Mouse (Mus musculus) cerebellum, postnatal 4 days (tissue): ENCODE results near the gene Ldlr.
"Not testable (repeated sequence)": the region's sequence is repeated elsewhere in the genome, so short reads cannot be mapped to it uniquely, and the experiment has no call there.

Experiments
- DNase-seq, 2 experiments: peaks; one replicate each; pipeline ENCODE4 v3.0.0; 2022; ENCODE audit warnings: low spot score in 2 of 2, mixed read lengths in 1 of 2

The Ldlr gene

GRCm38 (mm10) chr9:21723377-21724146 lies at the start of gene Ldlr:
TSS of gene Ldlr (plus strand) at chr9:21723483.
- DNase-seq: peak; percentile 47 to 78

GRCm38 (mm10) chr9:21677706-21678105 lies 45.6 kb upstream of the Ldlr start:
- DNase-seq: no peak

- no peak for DNase-seq
Measured at GRCm38 (mm10) chr9:21680448-21680847, 42.8 kb upstream of the Ldlr start.

GRCm38 (mm10) chr9:21682827-21683226 lies 40.5 kb upstream of the Ldlr start:
- DNase-seq: no peak

GRCm38 (mm10) chr9:21683897-21684296 lies 39.4 kb upstream of the Ldlr start:
- DNase-seq: no peak

- DNase-seq: no peak
Measured at GRCm38 (mm10) chr9:21688554-21688953, 34.7 kb upstream of the Ldlr start.

GRCm38 (mm10) chr9:21690031-21690430 lies 33.3 kb upstream of the Ldlr start:
- DNase-seq: no peak

- DNase-seq: peak in 1 of 2 experiments; percentile 28
Measured at GRCm38 (mm10) chr9:21691862-21692261, 31.4 kb upstream of the Ldlr start.

GRCm38 (mm10) chr9:21692491-21692890 lies 30.8 kb upstream of the Ldlr start:
- DNase-seq: no peak

GRCm38 (mm10) chr9:21694071-21694470 lies 29.2 kb upstream of the Ldlr start:
- DNase-seq: no peak

GRCm38 (mm10) chr9:21695229-21695792 lies 28.0 kb upstream of the Ldlr start:
- DNase-seq: no peak

GRCm38 (mm10) chr9:21697121-21697520 lies 26.2 kb upstream of the Ldlr start:
- DNase-seq: no peak

- not testable (repeated sequence) for DNase-seq
Measured at GRCm38 (mm10) chr9:21699280-21699679, 24.0 kb upstream of the Ldlr start.

GRCm38 (mm10) chr9:21701091-21701490 lies 22.2 kb upstream of the Ldlr start:
- DNase-seq: no peak

GRCm38 (mm10) chr9:21703494-21703893 lies 19.8 kb upstream of the Ldlr start:
- DNase-seq: no peak

- no peak for DNase-seq
Measured at GRCm38 (mm10) chr9:21706085-21706484, 17.2 kb upstream of the Ldlr start.

- DNase-seq: no peak
Measured at GRCm38 (mm10) chr9:21706586-21707265, 16.6 kb upstream of the Ldlr start.

GRCm38 (mm10) chr9:21709340-21709739 lies 13.9 kb upstream of the Ldlr start:
- no peak for DNase-seq

- no peak for DNase-seq
Measured at GRCm38 (mm10) chr9:21715298-21715697, 8.0 kb upstream of the Ldlr start.

GRCm38 (mm10) chr9:21717015-21717414 lies 6.3 kb upstream of the Ldlr start:
- no peak for DNase-seq

GRCm38 (mm10) chr9:21721036-21721435 lies 2.2 kb upstream of the Ldlr start:
- DNase-seq: no peak

GRCm38 (mm10) chr9:21724147-21724536 lies 859 bp downstream of the Ldlr start:
- peak; percentile 81 to 88 for DNase-seq
